Mouse (Mus musculus): ENCODE data around the gene D430042O09Rik. TPM values are rescaled to one million over a fixed set of nuclear protein-coding genes. Genes with fewer than 3 reads are reported as not detected.
"Not testable (repeated sequence)": the region's sequence is repeated elsewhere in the genome, so short reads cannot be mapped to it uniquely, and the experiment has no call there.

The D430042O09Rik gene
- polyA plus RNA-seq, 1 experiment from 2014 or later, result 7.9 TPM

DNA sequence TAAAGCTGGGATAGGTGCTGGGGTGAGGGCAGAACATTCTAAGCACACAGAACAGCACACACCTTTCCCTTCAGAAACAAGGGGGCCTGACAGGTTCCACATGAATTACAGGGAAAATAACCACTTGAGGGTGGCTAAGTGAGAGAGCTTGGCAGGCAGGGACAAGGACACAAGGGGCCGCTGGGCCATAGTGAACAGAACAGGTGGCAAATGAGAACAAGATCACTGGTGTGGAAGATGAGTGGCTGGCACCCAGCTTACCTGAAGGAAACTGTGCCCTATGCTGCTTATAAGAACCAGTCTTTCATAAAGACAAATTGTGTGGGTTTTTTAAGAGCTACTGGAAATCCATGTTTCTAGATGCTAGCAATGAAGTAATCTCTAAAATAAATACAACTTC, 4.9 kb upstream of the D430042O09Rik start:
- no peak overlapping the region for H3K4me2 ChIP-seq (ENCODE audit: low read depth, low read length)
- no peak for ATAC-seq (replicated peaks; ENCODE audit: extremely low read depth, insufficient read depth, low FRiP score)
- H3K4me3 ChIP-seq (ENCODE audit: low read length), result no peak overlapping the region

GRCm38 (mm10) chr7:125707186-125707585, 502 bp upstream of the D430042O09Rik start:
- Histone ChIP-seq H3K27ac (ENCODE audit: low read length) (peak overlapping the region; percentile 94), H3K4me3 (ENCODE audit: low read length) (peak overlapping the region; percentile 88), H3K4me1 (ENCODE audit: control insufficient read depth, insufficient read depth, low read length) (peaks cover 31% of the 10 kb centered on the region), H3K9me3 (replicated peaks; ENCODE audit: control insufficient read depth, low read length) (no peaks in the 10 kb centered on the region), H3K9ac (ENCODE audit: low read length) (peak overlapping the region; percentile 89), H3K27me3 (ENCODE audit: control insufficient read depth, insufficient read depth, low read length) (no peaks in the 10 kb centered on the region), H3K36me3 (ENCODE audit: control insufficient read depth, insufficient read depth) (peaks cover 18% of the 10 kb centered on the region), H3K4me2 (ENCODE audit: low read depth, low read length) (peak overlapping the region; percentile 67)
- WGBS, result under 1% methylated on average over 24 of the region's 24 CpGs
- ATAC-seq (replicated peaks; ENCODE audit: extremely low read depth, insufficient read depth, low FRiP score), result peak; percentile 77

More for the DNA sequence above, 4.9 kb upstream of the D430042O09Rik start:
- peaks cover 20% of the 10 kb centered on the region for H3K4me1 ChIP-seq (ENCODE audit: control insufficient read depth, insufficient read depth, low read length)
- peaks cover 10% of the 10 kb centered on the region for H3K9me3 ChIP-seq (replicated peaks; ENCODE audit: control insufficient read depth, low read length)
- peaks cover 56% of the 10 kb centered on the region for H3K36me3 ChIP-seq (ENCODE audit: control insufficient read depth, insufficient read depth)
- WGBS, result 94% methylated on average over 1 of the region's 1 CpGs
- H3K27me3 ChIP-seq (ENCODE audit: control insufficient read depth, insufficient read depth, low read length), result no peaks in the 10 kb centered on the region
- H3K9ac ChIP-seq (ENCODE audit: low read length), result no peak overlapping the region
- H3K27ac ChIP-seq (ENCODE audit: low read length), result no peak overlapping the region

GRCm38 (mm10) chr7:125708100-125708499, 412 bp downstream of the D430042O09Rik start:
- no peak for ATAC-seq (replicated peaks; ENCODE audit: extremely low read depth, insufficient read depth, low FRiP score)
- no peaks in the 10 kb centered on the region for H3K9me3 ChIP-seq (replicated peaks; ENCODE audit: control insufficient read depth, low read length)
- peaks cover 9% of the 10 kb centered on the region for H3K36me3 ChIP-seq (ENCODE audit: control insufficient read depth, insufficient read depth)
- H3K4me1 ChIP-seq (ENCODE audit: control insufficient read depth, insufficient read depth, low read length), result peaks cover 31% of the 10 kb centered on the region
- H3K4me3 ChIP-seq (ENCODE audit: low read length), result peak overlapping the region; percentile 88
- H3K9ac ChIP-seq (ENCODE audit: low read length), result peak overlapping the region; percentile 87
- no peaks in the 10 kb centered on the region for H3K27me3 ChIP-seq (ENCODE audit: control insufficient read depth, insufficient read depth, low read length)
- H3K27ac ChIP-seq (ENCODE audit: low read length), result peak overlapping the region; percentile 71
- WGBS, result under 1% methylated on average over 14 of the region's 15 CpGs
- H3K4me2 ChIP-seq (ENCODE audit: low read depth, low read length), result peak overlapping the region; percentile 77

DNA sequence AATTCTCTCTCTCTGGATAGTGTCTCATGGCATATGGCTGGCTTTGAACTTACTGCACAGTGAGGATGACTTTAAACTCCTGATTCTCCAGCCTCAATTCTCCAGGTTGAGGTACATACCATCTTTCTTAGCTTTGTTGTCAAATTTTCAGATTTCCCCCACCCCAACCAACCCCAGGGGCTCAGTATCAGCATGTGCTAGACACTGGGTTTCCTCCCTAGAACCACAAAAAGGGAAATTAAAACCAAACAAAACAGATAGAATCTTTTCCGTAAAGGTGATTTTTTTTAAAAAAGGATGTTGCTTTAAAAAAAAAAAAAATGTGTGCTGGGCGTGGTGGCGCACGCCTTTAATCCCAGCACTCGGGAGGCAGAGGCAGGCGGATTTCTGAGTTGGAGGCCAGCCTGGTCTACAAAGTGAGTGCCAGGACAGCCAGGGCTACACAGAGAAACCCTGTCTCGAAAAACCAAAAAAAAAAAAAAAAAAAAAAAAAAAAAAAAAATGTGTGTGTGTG, 5.9 kb downstream of the D430042O09Rik start:
- WGBS, result 91% methylated on average over 6 of the region's 7 CpGs
- H3K9me3 ChIP-seq (replicated peaks; ENCODE audit: control insufficient read depth, low read length); ATAC-seq (replicated peaks; ENCODE audit: extremely low read depth, insufficient read depth, low FRiP score): not testable (repeated sequence)

GRCm38 (mm10) chr7:125714803-125715202, 7.1 kb downstream of the D430042O09Rik start:
- H3K4me3 ChIP-seq (ENCODE audit: low read length), result no peak overlapping the region
- peak overlapping the region; percentile 35 for H3K27ac ChIP-seq (ENCODE audit: low read length)
- WGBS, result 65% methylated on average over 3 of the region's 3 CpGs
- no peaks in the 10 kb centered on the region for H3K9me3 ChIP-seq (replicated peaks; ENCODE audit: control insufficient read depth, low read length)
- H3K4me1 ChIP-seq (ENCODE audit: control insufficient read depth, insufficient read depth, low read length), result peaks cover 49% of the 10 kb centered on the region
- H3K27me3 ChIP-seq (ENCODE audit: control insufficient read depth, insufficient read depth, low read length), result no peaks in the 10 kb centered on the region
- no peak overlapping the region for H3K4me2 ChIP-seq (ENCODE audit: low read depth, low read length)
- peaks cover 4% of the 10 kb centered on the region; the same call in 1 of the 2 replicates for H3K36me3 ChIP-seq (ENCODE audit: control insufficient read depth, insufficient read depth)
- no peak overlapping the region for H3K9ac ChIP-seq (ENCODE audit: low read length)
- ATAC-seq (replicated peaks; ENCODE audit: extremely low read depth, insufficient read depth, low FRiP score), result no peak

More for the DNA sequence above, 5.9 kb downstream of the D430042O09Rik start:
- H3K27me3 ChIP-seq (ENCODE audit: control insufficient read depth, insufficient read depth, low read length); H3K27ac ChIP-seq (ENCODE audit: low read length); H3K36me3 ChIP-seq (ENCODE audit: control insufficient read depth, insufficient read depth); H3K4me2 ChIP-seq (ENCODE audit: low read depth, low read length); H3K4me3 ChIP-seq (ENCODE audit: low read length); H3K9ac ChIP-seq (ENCODE audit: low read length): not testable (repeated sequence)
- peaks cover 46% of the 10 kb centered on the region for H3K4me1 ChIP-seq (ENCODE audit: control insufficient read depth, insufficient read depth, low read length)

DNA sequence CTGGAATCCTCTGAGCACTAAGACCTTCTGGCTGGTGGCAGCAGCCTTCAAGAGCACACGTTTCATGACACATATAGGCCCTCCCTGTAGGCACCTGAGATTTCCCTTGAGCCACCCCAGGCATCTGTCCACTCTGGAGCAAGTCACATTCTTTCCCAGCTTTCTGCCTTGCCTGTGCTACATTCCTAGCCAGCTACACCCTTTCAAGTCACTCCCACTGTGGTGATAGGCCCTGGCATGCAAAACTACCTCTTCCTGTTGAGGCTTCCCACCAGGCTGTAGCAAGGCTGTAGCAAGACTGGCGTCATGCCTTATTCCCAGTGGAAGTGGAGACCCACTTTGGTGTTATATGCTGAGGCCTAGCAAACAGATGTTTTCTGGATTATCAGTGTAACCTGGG, 9.0 kb downstream of the D430042O09Rik start:
- no peaks in the 10 kb centered on the region for H3K36me3 ChIP-seq (ENCODE audit: control insufficient read depth, insufficient read depth)
- WGBS, result 11% methylated on average over 2 of the region's 2 CpGs
- no peak overlapping the region for H3K4me3 ChIP-seq (ENCODE audit: low read length)
- peaks cover 61% of the 10 kb centered on the region for H3K4me1 ChIP-seq (ENCODE audit: control insufficient read depth, insufficient read depth, low read length)
- ATAC-seq (replicated peaks; ENCODE audit: extremely low read depth, insufficient read depth, low FRiP score), result peak; percentile 71
- H3K9me3 ChIP-seq (replicated peaks; ENCODE audit: control insufficient read depth, low read length), result no peaks in the 10 kb centered on the region
- peak overlapping the region; percentile 91 for H3K27ac ChIP-seq (ENCODE audit: low read length)
- H3K9ac ChIP-seq (ENCODE audit: low read length), result no peak overlapping the region
- H3K27me3 ChIP-seq (ENCODE audit: control insufficient read depth, insufficient read depth, low read length), result no peaks in the 10 kb centered on the region
- H3K4me2 ChIP-seq (ENCODE audit: low read depth, low read length), result peak overlapping the region; percentile 1; the same call in 1 of the 2 replicates

- H3K9me3 ChIP-seq (replicated peaks; ENCODE audit: control insufficient read depth, low read length), result no peaks in the 10 kb centered on the region
- no peak overlapping the region for H3K4me3 ChIP-seq (ENCODE audit: low read length)
- no peaks in the 10 kb centered on the region for H3K27me3 ChIP-seq (ENCODE audit: control insufficient read depth, insufficient read depth, low read length)
- no peak overlapping the region for H3K9ac ChIP-seq (ENCODE audit: low read length)
- H3K36me3 ChIP-seq (ENCODE audit: control insufficient read depth, insufficient read depth), result no peaks in the 10 kb centered on the region
- peaks cover 61% of the 10 kb centered on the region for H3K4me1 ChIP-seq (ENCODE audit: control insufficient read depth, insufficient read depth, low read length)
- no peak for ATAC-seq (replicated peaks; ENCODE audit: extremely low read depth, insufficient read depth, low FRiP score)
- H3K27ac ChIP-seq (ENCODE audit: low read length), result peak overlapping the region; percentile 47; the same call in 1 of the 2 replicates
- H3K4me2 ChIP-seq (ENCODE audit: low read depth, low read length), result no peak overlapping the region
Observed at GRCm38 (mm10) chr7:125717612-125718011, 9.9 kb downstream of the D430042O09Rik start.

GRCm38 (mm10) chr7:125720370-125720769, 12.7 kb downstream of the D430042O09Rik start:
- Histone ChIP-seq H3K4me3 (ENCODE audit: low read length) (no peak overlapping the region), H3K27me3 (ENCODE audit: control insufficient read depth, insufficient read depth, low read length) (no peaks in the 10 kb centered on the region), H3K27ac (ENCODE audit: low read length) (peak overlapping the region; percentile 90), H3K9ac (ENCODE audit: low read length) (no peak overlapping the region; the same call in 1 of the 2 replicates), H3K9me3 (replicated peaks; ENCODE audit: control insufficient read depth, low read length) (no peaks in the 10 kb centered on the region), H3K36me3 (ENCODE audit: control insufficient read depth, insufficient read depth) (no peaks in the 10 kb centered on the region), H3K4me1 (ENCODE audit: control insufficient read depth, insufficient read depth, low read length) (peaks cover 53% of the 10 kb centered on the region), H3K4me2 (ENCODE audit: low read depth, low read length) (peak overlapping the region; percentile 25)
- peak; percentile 73; the same call in 1 of the 2 replicates for ATAC-seq (replicated peaks; ENCODE audit: extremely low read depth, insufficient read depth, low FRiP score)
- 33% methylated on average over 5 of the region's 5 CpGs for WGBS

GRCm38 (mm10) chr7:125721033-125721432, 13.3 kb downstream of the D430042O09Rik start:
- Histone ChIP-seq H3K4me1 (ENCODE audit: control insufficient read depth, insufficient read depth, low read length) (peaks cover 48% of the 10 kb centered on the region), H3K27ac (ENCODE audit: low read length) (peak overlapping the region; percentile 90), H3K4me3 (ENCODE audit: low read length) (no peak overlapping the region), H3K36me3 (ENCODE audit: control insufficient read depth, insufficient read depth) (no peaks in the 10 kb centered on the region), H3K9ac (ENCODE audit: low read length) (no peak overlapping the region; the same call in 1 of the 2 replicates), H3K9me3 (replicated peaks; ENCODE audit: control insufficient read depth, low read length) (no peaks in the 10 kb centered on the region), H3K4me2 (ENCODE audit: low read depth, low read length) (no peak overlapping the region), H3K27me3 (ENCODE audit: control insufficient read depth, insufficient read depth, low read length) (no peaks in the 10 kb centered on the region)
- 54% methylated on average over 4 of the region's 4 CpGs for WGBS
- ATAC-seq (replicated peaks; ENCODE audit: extremely low read depth, insufficient read depth, low FRiP score), result no peak

Measured in heart, embryonic 16.5 days (tissue).